Mouse (Mus musculus) CH12.LX (cell line): ENCODE measurements around the gene Ptprr. TPM values are rescaled to one million over a fixed set of nuclear protein-coding genes. Genes with fewer than 3 reads are reported as not detected.

Experiments used
- DNase-seq: peaks from one replicate; pipeline ENCODE4 v3.0.0-alpha.2; 2013; ENCODE audit errors: extremely low read depth
- H3K27ac ChIP-seq: 2 replicates; pipeline ENCODE4 v1.5.1; 2012; ENCODE audit warnings: low read depth, mild to moderate bottlenecking, control low read depth, moderate library complexity; ENCODE audit not compliant: insufficient read depth
- H3K27me3 ChIP-seq: replicated peaks from 2 replicates; pipeline ENCODE3; 2012; ENCODE audit warnings: inconsistent platforms
- H3K36me3 ChIP-seq, 2 experiments: replicated peaks in 1 of 2; 2 replicates each; pipeline versions ENCODE3 to v1.6.1; 2012; ENCODE audit warnings: inconsistent platforms in 1 of 2, low read length in 1 of 2, mild to moderate bottlenecking in 1 of 2, mixed read lengths in 1 of 2, moderate library complexity in 1 of 2; ENCODE audit not compliant: control insufficient read depth in 1 of 2, insufficient read depth in 1 of 2
- H3K4me1 ChIP-seq, 2 experiments: 2 replicates each; pipeline ENCODE4 v1.6.1; 2012; ENCODE audit warnings: inconsistent platforms in 1 of 2, moderate library complexity in 1 of 2; ENCODE audit not compliant: insufficient read depth in 2 of 2, control insufficient read depth in 1 of 2
- H3K4me2 ChIP-seq: 2 replicates; pipeline ENCODE4 v1.6.1; 2012; ENCODE audit warnings: low read depth, mild to moderate bottlenecking, control low read depth; ENCODE audit not compliant: poor library complexity, insufficient read depth, severe bottlenecking
- H3K4me3 ChIP-seq, 3 experiments: fragments of 150-350 bp in 1 of 3; sonication (generic) in 1 of 3; replicated peaks in 1 of 3; 2 replicates each; pipeline versions ENCODE3 to v1.5.1; 2011 to 2012; ENCODE audit warnings: low read depth in 2 of 3, low read length in 2 of 3, mild to moderate bottlenecking in 2 of 3, moderate library complexity in 2 of 3, control low read depth in 1 of 3, improper control_type of control experiment in 1 of 3, inconsistent platforms in 1 of 3, mixed read lengths in 1 of 3; ENCODE audit not compliant: poor library complexity in 1 of 3
- H3K79me2 ChIP-seq: replicated peaks from 2 replicates; pipeline ENCODE4 v1.6.1; 2012; ENCODE audit warnings: mild to moderate bottlenecking, moderate library complexity; ENCODE audit not compliant: control insufficient read depth, poor library complexity, insufficient read depth, severe bottlenecking; ENCODE audit errors: extremely low read depth
- H3K9ac ChIP-seq: 2 replicates; pipeline ENCODE4 v1.6.1; 2012; ENCODE audit warnings: low read depth, mild to moderate bottlenecking, control low read depth, moderate library complexity; ENCODE audit not compliant: insufficient read depth
- H3K9me3 ChIP-seq: replicated peaks from 2 replicates; pipeline ENCODE3; 2012; ENCODE audit warnings: low read length, inconsistent platforms, mixed read lengths
- E2F4 ChIP-seq: IDR thresholded peaks from 2 replicates; pipeline ENCODE4 v1.6.1; 2011; ENCODE audit warnings: low read depth, low read length, improper control_type of control experiment; ENCODE audit not compliant: insufficient replicate concordance
- EP300 ChIP-seq: IDR thresholded peaks from 2 replicates; pipeline ENCODE4 v1.6.1; 2011; ENCODE audit warnings: low read length, improper control_type of control experiment
- IRF4 ChIP-seq: IDR thresholded peaks from 2 replicates; pipeline ENCODE4 v1.6.1; 2014; ENCODE audit warnings: low read depth, mild to moderate bottlenecking, inconsistent platforms, low read length, improper control_type of control experiment
- JUN ChIP-seq: IDR thresholded peaks from 2 replicates; pipeline ENCODE4 v1.6.1; 2011; ENCODE audit warnings: low read depth, mild to moderate bottlenecking, low read length, improper control_type of control experiment, moderate library complexity; ENCODE audit not compliant: insufficient read depth
- JUND ChIP-seq: conservative IDR thresholded peaks from 2 replicates; pipeline ENCODE4 v1.6.1; 2011; ENCODE audit warnings: low read depth, low read length, improper control_type of control experiment
- KAT2A ChIP-seq: IDR thresholded peaks from 2 replicates; pipeline ENCODE4 v1.6.1; 2012; ENCODE audit warnings: low read length, improper control_type of control experiment, inconsistent platforms; ENCODE audit not compliant: insufficient replicate concordance
- MAFK ChIP-seq: IDR thresholded peaks from 2 replicates; pipeline ENCODE4 v1.6.1; 2011; ENCODE audit warnings: low read length, improper control_type of control experiment; ENCODE audit not compliant: insufficient replicate concordance
- NELFE ChIP-seq: IDR thresholded peaks from 2 replicates; pipeline ENCODE4 v1.6.1; 2011; ENCODE audit warnings: low read depth, low read length, improper control_type of control experiment
- RAD21 ChIP-seq: IDR thresholded peaks from 2 replicates; pipeline ENCODE4 v1.6.1; 2011; ENCODE audit warnings: low read depth, mild to moderate bottlenecking, low read length, improper control_type of control experiment, moderate library complexity
- RCOR1 ChIP-seq: conservative IDR thresholded peaks from 2 replicates; pipeline ENCODE4 v1.6.1; 2012; ENCODE audit warnings: low read depth, mild to moderate bottlenecking, inconsistent platforms, low read length, improper control_type of control experiment
- SIN3A ChIP-seq: IDR thresholded peaks from 2 replicates; pipeline ENCODE4 v1.6.1; 2012; ENCODE audit warnings: low read length, improper control_type of control experiment, inconsistent platforms
- SMC3 ChIP-seq: IDR thresholded peaks from 2 replicates; pipeline ENCODE4 v1.6.1; 2011; ENCODE audit warnings: low read depth, low read length, improper control_type of control experiment
- TCF12 ChIP-seq: IDR thresholded peaks from 2 replicates; pipeline ENCODE4 v1.6.1; 2014; ENCODE audit warnings: low read depth, mild to moderate bottlenecking, inconsistent platforms, low read length, improper control_type of control experiment
- UBTF ChIP-seq: IDR thresholded peaks from 2 replicates; pipeline ENCODE4 v1.6.1; 2012; ENCODE audit warnings: low read depth, mild to moderate bottlenecking, inconsistent platforms, low read length, improper control_type of control experiment, moderate library complexity
- dilution Hi-C: fragments of 300-500 bp; cut with MboI; formaldehyde crosslinking; loops from 2 replicates; pipeline ENCODE4 v1.14.3; 2020; ENCODE audit warnings: low sequenced_read_pairs; ENCODE audit not compliant: extremely low pct_unique_long_range_greater_than_20kb, extremely low pct_ligation_motif_present
- in situ Hi-C: fragments of 300-500 bp; cut with MboI; formaldehyde crosslinking; loops from 3 replicates; pipeline ENCODE4 v1.14.3; 2019; ENCODE audit warnings: low sequenced_read_pairs, low pct_ligation_motif_present, low pct_unique_long_range_greater_than_20kb, mixed read lengths
- polyA plus RNA-seq: library from polyadenylated mRNA; unstranded; fragments of >175 nt; gene quantifications from 2 replicates; pipeline ENCODE4 v1.2.1, GENCODE M21; 2012; ENCODE audit warnings: low read depth; ENCODE audit not compliant: insufficient read length
- total RNA-seq, 2 experiments: library from RNA; depleted of rRNA; stranded (reverse); fragments of 300-350 nt in 1 of 2; fragments of >200 nt in 1 of 2; gene quantifications; 2 replicates each; pipeline ENCODE4 v1.2.3; 2012 to 2014

The Ptprr gene
- total and polyA plus RNA-seq, 3 experiments, result 0.51 to 1.9 (median 0.81) TPM

DNA sequence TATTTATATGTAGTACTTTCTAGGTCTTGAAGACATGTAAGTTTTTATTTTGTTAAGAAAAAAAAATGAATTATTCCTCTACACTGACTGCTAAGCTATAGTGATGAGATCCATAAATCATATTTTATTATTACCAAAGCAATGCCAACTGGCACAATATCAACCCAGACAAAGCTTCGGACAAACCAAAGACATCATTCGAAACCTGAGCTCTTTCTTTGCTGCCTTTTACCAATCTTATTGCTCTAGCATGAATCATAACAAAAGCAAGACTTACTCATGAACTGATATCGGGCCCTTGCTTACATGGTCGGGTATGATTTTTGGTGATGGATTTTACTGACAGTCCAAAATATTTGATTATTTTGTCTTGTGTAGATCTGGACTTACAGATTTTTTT, 286.3 kb downstream of the Ptprr start:
- no peak for DNase-seq
- H3K27me3 ChIP-seq, result no peaks in the 10 kb centered on the region
- H3K36me3 ChIP-seq, result no peaks in the 10 kb centered on the region
- no peaks in the 10 kb centered on the region for H3K79me2 ChIP-seq
- no peaks in the 10 kb centered on the region for H3K4me1 ChIP-seq
- no peak overlapping the region for H3K4me3 ChIP-seq
- dilution Hi-C loops (no loop called here), in situ Hi-C loops (no loop called here)
- no peak for TF ChIP-seq UBTF
- TF ChIP-seq SIN3A, result no peak
- no peak for TF ChIP-seq KAT2A
- TF ChIP-seq TCF12, result no peak
- TF ChIP-seq JUN, result no peak
- no peak for TF ChIP-seq EP300
- no peak for TF ChIP-seq JUND
- no peak for TF ChIP-seq NELFE
- H3K27ac ChIP-seq, result no peak overlapping the region
- H3K9me3 ChIP-seq, result no peaks in the 10 kb centered on the region
- H3K9ac ChIP-seq, result no peak overlapping the region
- no peak overlapping the region for H3K4me2 ChIP-seq

DNA sequence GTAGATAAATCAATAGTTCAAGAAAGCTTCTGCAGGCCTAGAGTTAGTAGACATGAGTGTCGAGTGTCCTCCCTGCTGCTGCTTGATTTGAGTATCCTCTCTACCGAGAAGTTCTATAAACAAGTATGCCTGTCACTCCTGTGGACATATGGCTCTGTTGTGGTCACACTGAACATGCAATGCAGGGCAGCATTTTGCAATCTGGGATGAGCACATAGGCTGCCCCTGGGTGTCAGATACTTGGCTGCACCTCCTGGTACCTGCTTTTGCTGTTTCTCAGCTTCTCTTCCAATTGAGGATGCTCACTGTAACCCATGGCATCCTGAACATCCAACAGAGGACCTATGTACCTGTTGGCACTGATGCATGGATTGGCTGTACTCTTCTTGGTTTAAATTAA, 291.4 kb downstream of the Ptprr start:
- no peak for TF ChIP-seq JUND
- TF ChIP-seq RCOR1, result no peak
- TF ChIP-seq JUN, result no peak
- TF ChIP-seq SMC3, result no peak
- TF ChIP-seq NELFE, result no peak
- no peak for TF ChIP-seq RAD21
- no peak for TF ChIP-seq SIN3A
- no peak for TF ChIP-seq EP300
- TF ChIP-seq UBTF, result no peak
- TF ChIP-seq IRF4, result no peak
- Histone ChIP-seq H3K36me3 (no peaks in the 10 kb centered on the region), H3K27ac (no peak overlapping the region), H3K4me3 (no peak overlapping the region), H3K4me1 (no peaks in the 10 kb centered on the region), H3K4me2 (no peak overlapping the region), H3K27me3 (no peaks in the 10 kb centered on the region), H3K9me3 (no peaks in the 10 kb centered on the region), H3K9ac (no peak overlapping the region), H3K79me2 (no peaks in the 10 kb centered on the region)
- dilution Hi-C loops, result no loop called here
- in situ Hi-C loops, result no loop called here
- DNase-seq, result no peak

DNA sequence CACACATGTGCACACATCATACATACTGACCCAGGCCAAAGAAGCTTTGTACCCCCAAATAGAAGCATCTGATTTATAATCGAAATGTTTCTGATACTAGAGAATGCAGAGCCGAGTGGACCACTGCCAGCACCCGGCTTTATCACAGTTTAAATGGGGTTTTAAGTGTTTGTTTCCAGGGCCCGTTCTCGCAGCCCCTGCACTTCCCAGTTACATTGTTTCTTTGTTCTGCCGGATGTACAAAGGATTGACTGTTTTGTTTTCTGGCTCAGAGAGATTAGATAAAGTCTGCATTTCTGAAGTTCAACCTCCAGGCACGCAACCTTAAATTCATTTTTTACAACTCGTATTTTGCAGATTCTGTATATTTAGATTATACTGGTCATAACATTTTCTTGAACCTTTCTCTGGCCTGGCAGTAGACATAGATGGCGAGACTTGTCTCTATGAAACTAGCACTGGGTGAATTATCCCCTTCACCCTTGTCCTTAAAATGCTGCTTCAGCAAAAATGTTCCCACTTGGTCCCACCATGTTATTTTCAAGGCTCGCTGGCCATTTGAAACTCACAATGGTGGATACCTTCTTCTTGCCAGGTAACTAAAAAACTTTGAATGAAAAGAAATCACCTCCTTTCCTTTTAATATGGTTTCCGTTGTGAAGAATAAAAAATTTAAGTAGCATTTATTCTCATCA, 292.6 kb downstream of the Ptprr start:
- dilution Hi-C loops, result no loop called here
- H3K79me2 ChIP-seq, result no peaks in the 10 kb centered on the region
- in situ Hi-C loops, result no loop called here
- TF ChIP-seq MAFK, result peak; percentile 68; the same call in 1 of the 2 replicates
- no peak for TF ChIP-seq E2F4
- no peaks in the 10 kb centered on the region for H3K27me3 ChIP-seq
- no peak for DNase-seq
- H3K4me2 ChIP-seq, result no peak overlapping the region
- H3K4me1 ChIP-seq, result no peaks in the 10 kb centered on the region
- H3K4me3 ChIP-seq, result no peak overlapping the region
- no peak overlapping the region for H3K27ac ChIP-seq
- no peak overlapping the region for H3K9ac ChIP-seq
- H3K36me3 ChIP-seq, result no peaks in the 10 kb centered on the region
- H3K9me3 ChIP-seq, result no peaks in the 10 kb centered on the region
